Mouse (Mus musculus): ENCODE data around the gene Tecta.

GRCm38 (mm10) chr9:42415184-42415583 lies 15.5 kb upstream of the Tecta start:
- TF ChIP-seq POLR2A (IDR thresholded peaks at IDR 0.05; ENCODE audit: borderline replicate concordance, low read depth, low read length) (no peak), CTCF (IDR thresholded peaks at IDR 0.05; ENCODE audit: low read depth, low read length) (no peak)

All from bone marrow macrophage, adult 2 months (primary cell).